Mouse (Mus musculus): ENCODE results near the gene Nptn.

Gene Nptn

DNA sequence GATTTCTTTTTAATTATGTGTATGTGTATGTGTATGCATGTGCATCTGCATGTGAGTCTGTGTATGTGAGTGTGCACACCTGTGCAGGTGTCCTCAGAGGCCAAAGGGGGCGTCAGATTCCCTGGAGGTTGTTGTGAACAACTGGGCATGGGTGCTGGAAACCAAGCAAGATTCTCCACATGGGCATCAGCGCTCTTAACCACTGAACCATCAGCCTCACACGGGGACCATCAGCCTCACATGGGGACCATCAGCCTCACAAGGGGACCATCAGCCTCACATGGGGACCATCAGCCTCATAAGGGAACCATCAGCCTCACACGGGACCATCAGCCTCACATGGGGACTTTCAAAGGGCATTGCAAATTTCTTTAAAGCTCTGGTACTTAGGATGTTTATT, 108.7 kb downstream of the Nptn start:
- DNase-seq (ENCODE audit: low spot score in 2 of 2) = no peak

GRCm38 (mm10) chr9:58691471-58691870, 109.4 kb downstream of the Nptn start:
- DNase-seq (ENCODE audit: low spot score in 2 of 2) = no peak

DNA sequence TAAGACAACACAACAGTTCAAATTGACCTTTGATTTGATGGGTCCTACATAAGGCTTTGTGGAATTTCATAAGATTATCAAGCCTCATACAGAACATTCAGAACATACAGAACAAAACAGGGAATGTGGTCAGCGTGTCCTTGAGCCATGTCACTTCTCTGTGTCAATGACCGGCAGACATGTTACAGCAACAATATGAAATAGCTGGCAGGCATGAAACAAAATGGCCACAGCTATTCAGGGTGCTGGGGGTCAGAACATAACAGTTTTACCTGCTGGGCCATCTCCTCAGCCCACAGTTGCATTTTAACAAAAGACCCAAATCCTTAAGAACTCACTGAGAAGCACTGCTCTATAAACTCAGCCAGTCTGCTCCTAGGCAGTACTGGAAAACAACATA, 116.4 kb downstream of the Nptn start:
- no peak for DNase-seq (ENCODE audit: low spot score in 2 of 2)

GRCm38 (mm10) chr9:58701751-58702150, 119.7 kb downstream of the Nptn start:
- no peak for DNase-seq (ENCODE audit: low spot score in 2 of 2)

- DNase-seq (ENCODE audit: low spot score in 2 of 2) = no peak
Observed at GRCm38 (mm10) chr9:58703766-58704165, 121.7 kb downstream of the Nptn start.

DNA sequence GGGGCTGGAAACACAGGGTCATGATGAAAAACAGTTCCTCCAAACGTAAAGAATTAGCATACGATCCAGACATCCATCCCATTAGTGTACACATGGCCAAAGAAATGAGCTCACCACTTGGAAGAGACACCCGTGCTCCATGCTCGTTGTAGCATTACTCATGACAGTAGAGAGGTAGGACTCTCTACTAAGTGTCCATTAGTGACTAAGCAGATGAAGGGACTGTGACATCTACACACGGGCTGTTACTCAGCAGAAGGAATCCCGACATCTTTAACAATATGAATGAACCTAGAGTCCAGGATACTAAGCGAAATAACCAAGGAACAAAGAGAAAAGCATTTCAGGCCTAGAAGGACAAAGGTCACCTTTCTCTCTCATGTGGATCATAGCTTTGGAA, 124.0 kb downstream of the Nptn start:
- no peak for DNase-seq (ENCODE audit: low spot score in 2 of 2)

All from heart, adult 9 months (tissue).